Mouse (Mus musculus): Measurements from ENCODE around the gene Akap6. TPM values are rescaled to one million over a fixed set of nuclear protein-coding genes. Genes with fewer than 3 reads are reported as not detected.

The Akap6 gene
- polyA plus RNA-seq, 1 experiment from 2014 or later: 28.7 TPM

DNA sequence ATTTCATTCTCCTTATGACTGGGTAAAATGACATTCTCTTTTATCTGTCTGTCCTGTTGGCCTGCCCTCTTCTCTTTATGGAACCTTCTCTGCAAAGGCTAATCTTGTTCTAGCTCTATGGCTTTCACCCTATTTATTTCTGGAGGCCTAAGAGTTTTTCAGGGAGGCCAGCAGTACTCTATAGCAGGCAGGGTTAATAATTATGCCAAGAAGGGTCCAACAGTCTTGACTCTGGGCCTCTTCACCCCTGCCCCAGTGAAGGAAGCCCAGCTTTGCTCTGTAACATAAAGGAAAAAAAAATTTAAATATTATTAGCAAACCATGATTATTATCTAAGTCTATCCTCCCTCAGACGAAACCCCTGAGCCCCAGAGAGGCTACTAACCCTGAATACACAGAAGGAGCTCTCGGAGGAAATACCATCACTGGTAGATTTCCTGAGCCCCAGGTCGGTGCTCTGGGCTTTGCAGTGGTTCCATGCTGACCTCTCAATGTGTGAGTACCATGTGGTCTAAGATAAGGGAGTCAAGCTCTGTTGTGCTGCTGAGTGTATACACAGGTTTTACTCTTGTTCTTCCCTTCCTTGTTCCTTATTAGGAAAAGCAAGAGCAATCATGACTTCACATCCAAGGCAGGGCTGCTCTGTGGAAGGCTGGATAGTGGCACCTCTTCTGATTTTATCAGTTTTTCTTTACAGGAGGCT, 1.6 kb upstream of the Akap6 start:
- no peak for ATAC-seq
- H3K9me3 ChIP-seq: no peaks in the 10 kb centered on the region
- WGBS: 54% methylated on average over 3 of the region's 3 CpGs
- H3K27me3 ChIP-seq: no peaks in the 10 kb centered on the region
- H3K27ac ChIP-seq: peak overlapping the region; percentile 94
- no peak overlapping the region for H3K4me3 ChIP-seq (replicated peaks)
- peak overlapping the region; percentile 85; the same call in 1 of the 2 replicates for H3K4me2 ChIP-seq (replicated peaks)
- no peak overlapping the region for H3K9ac ChIP-seq (replicated peaks)
- H3K4me1 ChIP-seq (replicated peaks): peaks cover 31% of the 10 kb centered on the region
- no peaks in the 10 kb centered on the region for H3K36me3 ChIP-seq

- ATAC-seq: peak; percentile 24; the same call in 1 of the 2 replicates
- H3K27me3 ChIP-seq: no peaks in the 10 kb centered on the region
- H3K4me3 ChIP-seq (replicated peaks): peak overlapping the region; percentile 55
- peak overlapping the region; percentile 85 for H3K4me2 ChIP-seq (replicated peaks)
- 8% methylated on average over 5 of the region's 5 CpGs for WGBS
- no peaks in the 10 kb centered on the region for H3K36me3 ChIP-seq
- no peaks in the 10 kb centered on the region for H3K9me3 ChIP-seq
- peak overlapping the region; percentile 45 for H3K9ac ChIP-seq (replicated peaks)
- H3K27ac ChIP-seq: peak overlapping the region; percentile 94
- H3K4me1 ChIP-seq (replicated peaks): peaks cover 36% of the 10 kb centered on the region
Observed at GRCm38 (mm10) chr12:52698276-52698930, 780 bp upstream of the Akap6 start.

DNA sequence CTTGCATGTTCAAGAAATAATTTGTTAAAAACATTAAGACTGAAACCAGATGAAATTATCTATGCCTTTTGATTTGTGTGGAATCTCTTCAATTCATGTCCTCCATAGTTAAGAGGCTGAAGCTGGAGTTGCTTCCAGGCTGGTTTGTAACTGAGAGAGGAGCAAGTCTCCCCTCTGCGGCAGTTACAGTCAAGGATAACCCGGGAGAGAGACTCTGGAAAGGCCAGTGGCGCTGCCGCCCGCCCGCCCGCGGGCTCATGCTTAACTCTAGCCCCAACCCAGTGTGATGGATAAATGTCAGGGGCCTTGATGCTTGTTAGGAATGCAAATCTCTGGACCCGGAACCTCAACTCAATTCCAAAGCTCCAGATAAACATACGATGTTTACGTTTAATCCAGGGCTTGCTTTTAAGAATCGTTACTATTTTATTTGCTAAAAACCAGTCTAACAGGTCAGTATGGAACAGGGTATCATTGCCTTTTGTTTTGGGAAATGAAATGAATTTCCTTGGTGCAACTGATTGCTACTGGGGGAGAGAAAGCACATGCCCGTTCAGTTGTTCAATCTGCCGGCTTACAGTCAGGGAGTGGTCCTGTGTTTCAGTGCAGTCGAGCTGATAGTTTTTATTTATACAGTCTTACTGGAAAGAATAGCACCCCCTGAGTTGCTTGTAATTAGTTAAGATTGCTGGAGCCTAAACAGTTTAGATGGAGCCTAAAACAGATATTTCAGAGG, 946 bp downstream of the Akap6 start:
- Histone ChIP-seq H3K9me3 (no peaks in the 10 kb centered on the region), H3K4me2 (replicated peaks) (peak overlapping the region; percentile 85), H3K27ac (peak overlapping the region; percentile 94), H3K27me3 (no peaks in the 10 kb centered on the region), H3K4me1 (replicated peaks) (peaks cover 54% of the 10 kb centered on the region), H3K36me3 (no peaks in the 10 kb centered on the region), H3K9ac (replicated peaks) (peak overlapping the region; percentile 84), H3K4me3 (replicated peaks) (peak overlapping the region; percentile 55)
- peak; percentile 57 for ATAC-seq
- 4% methylated on average over 15 of the region's 15 CpGs for WGBS

- H3K27ac ChIP-seq: peak overlapping the region; percentile 94
- 9% methylated on average over 15 of the region's 15 CpGs for WGBS
- peak overlapping the region; percentile 85 for H3K4me2 ChIP-seq (replicated peaks)
- peak overlapping the region; percentile 55 for H3K4me3 ChIP-seq (replicated peaks)
- H3K4me1 ChIP-seq (replicated peaks): peaks cover 58% of the 10 kb centered on the region
- H3K9me3 ChIP-seq: no peaks in the 10 kb centered on the region
- peak; percentile 40 for ATAC-seq
- peak overlapping the region; percentile 84 for H3K9ac ChIP-seq (replicated peaks)
- peaks cover 3% of the 10 kb centered on the region for H3K36me3 ChIP-seq
- H3K27me3 ChIP-seq: no peaks in the 10 kb centered on the region
Observed at GRCm38 (mm10) chr12:52700697-52701191, 1.6 kb downstream of the Akap6 start.

DNA sequence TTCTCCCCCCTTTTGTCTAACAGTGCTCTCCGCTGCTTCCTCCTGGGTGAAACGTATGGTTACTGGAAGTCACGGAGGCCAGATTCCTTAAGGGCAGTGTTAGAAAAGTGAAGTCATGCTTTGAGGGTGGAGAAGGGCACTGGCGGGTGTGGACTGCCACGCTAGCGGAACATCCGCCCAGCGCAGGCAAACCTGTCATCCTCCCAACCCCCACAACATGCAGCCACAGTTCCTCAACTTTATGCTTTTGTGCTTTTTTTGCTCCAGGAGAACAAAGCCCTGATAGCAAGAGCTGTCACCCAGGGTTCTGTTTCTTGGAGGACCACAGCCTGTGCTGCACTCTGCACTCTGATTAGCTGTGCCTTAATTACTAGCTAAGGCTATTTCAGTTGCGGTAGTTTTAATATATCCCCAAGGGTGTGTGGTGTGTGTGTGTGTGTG, 2.0 kb downstream of the Akap6 start:
- 5% methylated on average over 9 of the region's 9 CpGs for WGBS
- H3K4me1 ChIP-seq (replicated peaks): peaks cover 58% of the 10 kb centered on the region
- ATAC-seq: peak; percentile 22; the same call in 1 of the 2 replicates

DNA sequence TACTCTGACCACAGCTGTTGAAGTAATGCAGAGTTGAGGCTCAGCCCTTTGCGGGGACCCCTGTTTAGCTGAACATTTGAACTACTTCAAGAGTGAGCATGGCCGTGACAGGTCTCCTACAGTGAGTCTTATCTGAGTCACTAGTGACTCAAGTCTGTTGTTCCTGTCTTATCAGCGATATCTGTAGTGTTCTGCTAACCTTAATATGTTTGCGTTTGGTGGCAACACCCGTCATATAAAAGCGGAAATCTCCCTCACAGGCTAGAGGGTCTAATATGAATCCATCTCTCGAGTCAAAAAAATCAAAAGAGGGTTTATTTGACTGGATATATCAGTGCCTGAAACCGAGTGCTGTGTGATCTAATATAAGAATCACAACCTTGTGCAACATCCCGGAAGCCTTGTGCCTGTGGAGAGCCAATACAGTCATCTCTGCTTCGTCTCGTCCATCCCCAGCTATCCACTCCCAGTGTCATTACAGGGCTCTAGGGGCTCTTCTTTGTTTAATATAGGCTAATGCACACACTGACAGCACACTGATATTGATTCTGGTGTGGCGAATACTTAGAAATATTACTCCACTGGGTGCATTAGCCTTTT, 3.3 kb downstream of the Akap6 start:
- no peak for ATAC-seq
- Histone ChIP-seq H3K4me3 (replicated peaks) (peak overlapping the region; percentile 55), H3K9ac (replicated peaks) (peak overlapping the region; percentile 84)

More for the DNA sequence above, 2.0 kb downstream of the Akap6 start:
- Histone ChIP-seq H3K9ac (replicated peaks) (peak overlapping the region; percentile 84), H3K27ac (peak overlapping the region; percentile 94), H3K27me3 (no peaks in the 10 kb centered on the region), H3K4me2 (replicated peaks) (peak overlapping the region; percentile 85), H3K36me3 (peaks cover 5% of the 10 kb centered on the region), H3K9me3 (no peaks in the 10 kb centered on the region), H3K4me3 (replicated peaks) (peak overlapping the region; percentile 55)

DNA sequence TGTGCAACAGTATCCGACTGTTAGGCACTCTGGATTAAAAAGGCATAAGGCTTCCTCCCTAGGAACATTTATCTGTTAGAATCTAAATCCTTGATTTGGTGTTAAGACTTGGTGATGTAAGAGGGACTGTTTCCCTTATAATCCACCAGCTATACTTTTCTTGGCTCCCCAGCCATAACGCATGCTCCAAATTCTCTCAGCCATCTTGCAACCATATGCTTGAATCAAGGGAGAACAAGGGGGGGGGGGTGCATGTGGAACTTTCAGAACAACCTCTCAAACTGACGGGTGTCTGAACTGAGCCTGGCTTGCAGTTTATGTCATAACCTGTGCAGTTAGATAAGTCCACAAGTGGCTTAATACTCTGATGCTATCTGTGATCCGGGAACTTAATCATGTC, 4.9 kb downstream of the Akap6 start:
- Histone ChIP-seq H3K9ac (replicated peaks) (no peak overlapping the region), H3K4me2 (replicated peaks) (no peak overlapping the region), H3K9me3 (no peaks in the 10 kb centered on the region), H3K27me3 (no peaks in the 10 kb centered on the region), H3K4me1 (replicated peaks) (peaks cover 43% of the 10 kb centered on the region), H3K27ac (no peak overlapping the region), H3K4me3 (replicated peaks) (no peak overlapping the region), H3K36me3 (peaks cover 5% of the 10 kb centered on the region)
- no peak for ATAC-seq
- 72% methylated on average over 4 of the region's 4 CpGs for WGBS

More for the DNA sequence above, 3.3 kb downstream of the Akap6 start:
- H3K9me3 ChIP-seq: no peaks in the 10 kb centered on the region
- H3K4me1 ChIP-seq (replicated peaks): peaks cover 56% of the 10 kb centered on the region
- peaks cover 5% of the 10 kb centered on the region for H3K36me3 ChIP-seq
- WGBS: 79% methylated on average over 12 of the region's 12 CpGs
- peak overlapping the region; percentile 85 for H3K4me2 ChIP-seq (replicated peaks)
- H3K27ac ChIP-seq: no peak overlapping the region
- H3K27me3 ChIP-seq: no peaks in the 10 kb centered on the region

DNA sequence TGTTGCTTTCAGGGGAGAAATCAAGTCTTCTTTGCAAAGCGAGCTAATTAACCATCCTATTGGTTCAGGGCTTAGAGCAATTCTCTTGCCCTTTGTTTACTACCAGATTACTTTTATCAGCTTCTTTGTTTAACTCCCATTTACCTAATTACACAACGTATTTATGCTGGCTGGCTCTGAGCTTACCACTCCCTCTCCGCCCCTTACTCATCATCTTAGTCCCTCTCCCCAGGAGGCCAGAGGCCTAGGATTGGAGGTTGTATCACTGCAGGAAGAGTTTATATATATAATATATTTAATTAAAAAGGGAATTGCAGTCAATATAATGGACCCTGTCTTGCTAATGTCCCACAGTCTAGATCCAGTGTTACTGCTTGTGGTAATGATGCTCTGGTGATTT, 5.6 kb downstream of the Akap6 start:
- ATAC-seq: no peak
- no peak overlapping the region for H3K9ac ChIP-seq (replicated peaks)

GRCm38 (mm10) chr12:52711382-52711781, 12.2 kb downstream of the Akap6 start:
- Histone ChIP-seq H3K27ac (no peak overlapping the region), H3K36me3 (peaks cover 10% of the 10 kb centered on the region)
- WGBS: 91% methylated on average over 3 of the region's 3 CpGs

More for the DNA sequence above, 5.6 kb downstream of the Akap6 start:
- 63% methylated on average over 3 of the region's 3 CpGs for WGBS
- Histone ChIP-seq H3K4me2 (replicated peaks) (no peak overlapping the region), H3K27me3 (no peaks in the 10 kb centered on the region), H3K36me3 (peaks cover 5% of the 10 kb centered on the region), H3K27ac (peak overlapping the region; percentile 6; the same call in 1 of the 2 replicates), H3K9me3 (no peaks in the 10 kb centered on the region), H3K4me1 (replicated peaks) (peaks cover 43% of the 10 kb centered on the region), H3K4me3 (replicated peaks) (no peak overlapping the region)

GRCm38 (mm10) chr12:52711857-52712640, 12.9 kb downstream of the Akap6 start:
- H3K4me3 ChIP-seq (replicated peaks): no peak overlapping the region
- H3K36me3 ChIP-seq: peaks cover 10% of the 10 kb centered on the region
- no peak for ATAC-seq
- no peaks in the 10 kb centered on the region for H3K4me1 ChIP-seq (replicated peaks)
- no peaks in the 10 kb centered on the region for H3K27me3 ChIP-seq
- H3K27ac ChIP-seq: no peak overlapping the region
- 73% methylated on average over 7 of the region's 7 CpGs for WGBS
- no peak overlapping the region for H3K9ac ChIP-seq (replicated peaks)
- H3K4me2 ChIP-seq (replicated peaks): no peak overlapping the region
- H3K9me3 ChIP-seq: no peaks in the 10 kb centered on the region

More at GRCm38 (mm10) chr12:52711382-52711781, 12.2 kb downstream of the Akap6 start:
- Histone ChIP-seq H3K4me3 (replicated peaks) (no peak overlapping the region), H3K9me3 (no peaks in the 10 kb centered on the region), H3K4me1 (replicated peaks) (no peaks in the 10 kb centered on the region), H3K27me3 (no peaks in the 10 kb centered on the region), H3K4me2 (replicated peaks) (no peak overlapping the region), H3K9ac (replicated peaks) (no peak overlapping the region)
- ATAC-seq: no peak

- no peak overlapping the region for H3K9ac ChIP-seq (replicated peaks)
- H3K4me1 ChIP-seq (replicated peaks): no peaks in the 10 kb centered on the region
- no peak for ATAC-seq
- H3K27ac ChIP-seq: no peak overlapping the region
- 95% methylated on average over 6 of the region's 6 CpGs for WGBS
- H3K4me3 ChIP-seq (replicated peaks): no peak overlapping the region
- no peaks in the 10 kb centered on the region for H3K9me3 ChIP-seq
- no peak overlapping the region for H3K4me2 ChIP-seq (replicated peaks)
- H3K27me3 ChIP-seq: no peaks in the 10 kb centered on the region
- peaks cover 15% of the 10 kb centered on the region for H3K36me3 ChIP-seq
Observed at GRCm38 (mm10) chr12:52718392-52718791, 19.2 kb downstream of the Akap6 start.

All from midbrain, embryonic 13.5 days (tissue).